Mouse (Mus musculus) myocyte (in vitro differentiated cells): ENCODE results near the gene Cops7b. TPM values are rescaled to one million over a fixed set of nuclear protein-coding genes. Genes with fewer than 3 reads are reported as not detected.

ENCODE experiments used
- H3K27me3 ChIP-seq: one replicate; pipeline ENCODE4 v1.6.1; 2011; ENCODE audit not compliant: control insufficient read depth, insufficient read depth, insufficient read length
- H3K36me3 ChIP-seq: one replicate; pipeline ENCODE4 v1.6.1; 2011; ENCODE audit not compliant: control insufficient read depth, insufficient read depth
- H3K4me2 ChIP-seq: one replicate; pipeline ENCODE4 v1.6.1; 2011; ENCODE audit warnings: low read depth, control low read depth
- H3K4me3 ChIP-seq: one replicate; pipeline ENCODE4 v1.5.1; 2011; ENCODE audit warnings: mild to moderate bottlenecking, control low read depth, moderate library complexity
- H3K79me2 ChIP-seq: one replicate; pipeline ENCODE4 v1.6.1; 2011; ENCODE audit not compliant: control insufficient read depth, insufficient read depth
- H3ac ChIP-seq: one replicate; pipeline ENCODE4 v1.6.1; 2011; ENCODE audit not compliant: control insufficient read depth, insufficient read length
- CEBPB ChIP-seq: IDR thresholded peaks from 2 replicates; pipeline ENCODE4 v1.6.1; 2011; ENCODE audit warnings: mild to moderate bottlenecking, moderate library complexity; ENCODE audit not compliant: poor library complexity, insufficient read depth, severe bottlenecking
- E2F4 ChIP-seq: IDR thresholded peaks from one replicate; pipeline ENCODE4 v1.6.1; 2011; ENCODE audit warnings: mild to moderate bottlenecking, control low read depth, moderate library complexity; ENCODE audit not compliant: insufficient read depth
- MAX ChIP-seq: IDR thresholded peaks from one replicate; pipeline ENCODE4 v1.6.1; 2011; ENCODE audit warnings: low read depth, mild to moderate bottlenecking, control low read depth
- MYOD1 ChIP-seq, 3 experiments: IDR thresholded peaks; one replicate each; pipeline ENCODE4 v1.6.1; 2011; ENCODE audit warnings: control low read depth in 2 of 3, low read depth in 2 of 3, mild to moderate bottlenecking in 2 of 3, moderate library complexity in 1 of 3; ENCODE audit not compliant: insufficient read length in 2 of 3, control insufficient read depth in 1 of 3
- MYOG ChIP-seq, 3 experiments: IDR thresholded peaks; one replicate each; pipeline ENCODE4 v1.6.1; 2011; ENCODE audit warnings: control low read depth in 2 of 3, low read depth in 2 of 3, mild to moderate bottlenecking in 2 of 3; ENCODE audit not compliant: insufficient read length in 2 of 3, control insufficient read depth in 1 of 3, insufficient read depth in 1 of 3
- POLR2A ChIP-seq: IDR thresholded peaks from one replicate; pipeline ENCODE4 v1.6.1; 2011; ENCODE audit warnings: low read depth, mild to moderate bottlenecking, control low read depth, moderate library complexity; ENCODE audit not compliant: insufficient read length
- POLR2AphosphoS2 ChIP-seq: IDR thresholded peaks from one replicate; pipeline ENCODE4 v1.6.1; 2011; ENCODE audit warnings: low read depth, control low read depth; ENCODE audit not compliant: insufficient read length
- REST ChIP-seq: IDR thresholded peaks from one replicate; pipeline ENCODE4 v1.6.1; 2011; ENCODE audit warnings: mild to moderate bottlenecking, control low read depth, moderate library complexity; ENCODE audit not compliant: insufficient read depth, insufficient read length
- SRF ChIP-seq: IDR thresholded peaks from one replicate; pipeline ENCODE4 v1.6.1; 2011; ENCODE audit warnings: low read depth; ENCODE audit not compliant: control insufficient read depth, insufficient read length
- TCF12 ChIP-seq: IDR thresholded peaks from one replicate; pipeline ENCODE4 v1.6.1; 2011; ENCODE audit warnings: mild to moderate bottlenecking, control low read depth; ENCODE audit not compliant: poor library complexity, insufficient read depth, severe bottlenecking
- TCF3 ChIP-seq: IDR thresholded peaks from one replicate; pipeline ENCODE4 v1.6.1; 2011; ENCODE audit warnings: low read depth, control low read depth; ENCODE audit not compliant: insufficient read length
- USF1 ChIP-seq: IDR thresholded peaks from one replicate; pipeline ENCODE4 v1.6.1; 2011; ENCODE audit warnings: low read depth, mild to moderate bottlenecking, control low read depth, moderate library complexity
- polyA plus RNA-seq: library from polyadenylated mRNA; unstranded; fragments of >200 nt; fragmentation: generic; extraction: Trizol; gene quantifications from one replicate; pipeline ENCODE4 v1.2.1, GENCODE M21; 2012; ENCODE audit warnings: missing spikeins

The Cops7b gene
- polyA plus RNA-seq, 1 experiment, result 20.4 TPM

DNA sequence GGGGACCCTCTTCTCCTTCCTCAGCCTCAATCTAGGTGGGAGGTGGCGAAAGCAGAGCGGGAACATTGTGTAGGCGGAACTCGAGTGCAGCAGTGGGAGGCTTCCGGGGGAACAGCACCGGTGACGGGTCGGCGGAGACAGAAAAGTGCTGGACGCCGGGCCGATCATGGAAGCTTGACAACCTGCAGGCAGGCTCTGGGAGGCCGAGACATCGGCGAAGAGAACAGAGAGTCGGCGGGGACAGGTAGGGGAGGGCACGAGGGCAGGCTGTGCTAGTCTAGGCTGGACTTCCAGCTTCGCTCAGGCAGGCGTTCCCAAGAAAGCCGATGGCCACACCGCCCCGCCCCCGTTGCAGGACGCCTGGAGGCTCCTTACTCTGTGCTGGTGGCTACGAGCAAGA is 4.3 kb downstream of the Cops7b start:
- peaks cover 13% of the 10 kb centered on the region for H3K36me3 ChIP-seq
- TF ChIP-seq MYOD1 (IDR thresholded peaks at IDR 0.05; ENCODE audit: control insufficient read depth in 1 of 3, insufficient read length in 2 of 3, low read depth in 2 of 3), result peak in 1 of 3 experiments; percentile 34
- no peak for TF ChIP-seq E2F4
- peak; percentile 54 for TF ChIP-seq POLR2A
- peak in 1 of 3 experiments; percentile 66 for TF ChIP-seq MYOG (IDR thresholded peaks at IDR 0.05; ENCODE audit: control insufficient read depth in 1 of 3, insufficient read depth in 1 of 3, insufficient read length in 2 of 3, low read depth in 2 of 3)

DNA sequence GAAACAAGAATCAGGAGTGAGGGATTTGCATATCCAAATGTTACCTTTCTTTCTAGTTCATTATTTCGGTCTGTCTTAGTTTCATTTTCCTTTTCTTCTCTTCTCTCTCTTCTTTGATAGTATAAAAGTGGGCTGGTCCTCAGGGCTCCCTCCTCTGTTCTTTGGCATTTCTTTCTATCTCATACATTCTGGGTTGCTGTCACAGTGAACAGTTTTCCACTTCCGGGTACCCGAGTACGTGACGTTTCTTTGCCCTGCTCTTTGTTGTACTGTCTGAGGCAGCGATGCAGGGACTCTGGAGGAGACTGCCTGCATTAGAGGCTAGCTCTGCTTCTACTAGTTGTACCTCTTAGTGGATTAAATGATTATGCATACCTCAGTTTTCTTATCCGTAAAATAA is 11.8 kb downstream of the Cops7b start:
- TF ChIP-seq TCF3 (no peak), POLR2A (no peak), E2F4 (no peak), REST (no peak), CEBPB (no peak), MAX (no peak), POLR2AphosphoS2 (no peak), MYOD1 (IDR thresholded peaks at IDR 0.05; ENCODE audit: control insufficient read depth in 1 of 3, insufficient read length in 2 of 3, low read depth in 2 of 3) (no peak), USF1 (no peak), TCF12 (no peak), MYOG (IDR thresholded peaks at IDR 0.05; ENCODE audit: control insufficient read depth in 1 of 3, insufficient read depth in 1 of 3, insufficient read length in 2 of 3, low read depth in 2 of 3) (no peak), SRF (no peak)
- H3K4me3 ChIP-seq, result no peak overlapping the region
- H3K36me3 ChIP-seq, result peaks cover 29% of the 10 kb centered on the region
- no peak overlapping the region for H3ac ChIP-seq
- H3K27me3 ChIP-seq, result no peaks in the 10 kb centered on the region
- no peaks in the 10 kb centered on the region for H3K79me2 ChIP-seq
- no peak overlapping the region for H3K4me2 ChIP-seq

More for the DNA sequence above, 4.3 kb downstream of the Cops7b start:
- Histone ChIP-seq H3ac (peak overlapping the region; percentile 51), H3K4me2 (peak overlapping the region; percentile 97), H3K27me3 (no peaks in the 10 kb centered on the region), H3K79me2 (peaks cover 16% of the 10 kb centered on the region), H3K4me3 (peak overlapping the region; percentile 82)

DNA sequence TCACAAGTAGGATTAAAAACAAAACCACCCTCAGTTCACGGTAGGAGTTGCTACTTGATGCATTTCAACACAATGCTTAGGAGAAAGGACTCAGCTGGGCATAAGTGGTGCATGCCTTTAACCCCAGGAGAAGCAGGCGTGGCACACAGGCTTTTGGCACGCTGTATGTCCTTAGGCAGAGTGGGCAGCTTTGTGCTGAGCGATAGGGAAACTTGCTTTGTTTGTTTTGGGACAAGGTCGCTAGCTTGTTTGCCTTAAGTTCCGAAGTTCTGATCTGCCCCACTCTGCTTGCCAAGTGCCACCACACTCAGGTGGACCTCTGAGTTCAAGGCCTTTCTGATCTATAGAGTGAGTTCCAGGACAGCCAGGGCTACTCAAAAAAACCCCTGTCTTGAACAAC is 12.6 kb downstream of the Cops7b start:
- no peak for TF ChIP-seq MYOG (IDR thresholded peaks at IDR 0.05; ENCODE audit: control insufficient read depth in 1 of 3, insufficient read depth in 1 of 3, insufficient read length in 2 of 3, low read depth in 2 of 3)
- TF ChIP-seq POLR2A, result no peak
- H3K4me3 ChIP-seq, result no peak overlapping the region
- no peak overlapping the region for H3ac ChIP-seq
- no peaks in the 10 kb centered on the region for H3K27me3 ChIP-seq
- H3K4me2 ChIP-seq, result no peak overlapping the region
- peaks cover 31% of the 10 kb centered on the region for H3K36me3 ChIP-seq
- no peaks in the 10 kb centered on the region for H3K79me2 ChIP-seq

DNA sequence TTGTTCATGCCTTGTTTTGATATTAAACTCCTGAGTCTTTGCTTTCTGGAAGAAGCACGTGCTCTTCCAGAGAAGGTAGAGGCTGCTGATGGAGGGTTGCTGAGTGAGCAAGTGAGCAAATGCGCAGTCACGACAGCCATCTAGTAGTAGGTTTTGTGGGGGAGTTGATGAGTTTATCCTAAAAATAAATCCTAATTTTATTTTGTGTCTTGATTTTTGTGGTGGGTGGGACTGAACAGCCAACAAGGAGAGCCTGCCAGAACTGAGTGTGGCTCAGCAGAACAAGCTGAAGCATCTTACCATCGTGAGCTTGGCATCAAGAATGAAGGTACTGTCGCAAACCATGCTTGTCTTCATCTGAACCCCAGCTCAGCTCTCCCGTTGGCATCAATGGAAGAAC is 13.8 kb downstream of the Cops7b start:
- Histone ChIP-seq H3K4me3 (no peak overlapping the region), H3K4me2 (no peak overlapping the region), H3K79me2 (no peaks in the 10 kb centered on the region), H3K36me3 (peaks cover 28% of the 10 kb centered on the region), H3K27me3 (no peaks in the 10 kb centered on the region), H3ac (no peak overlapping the region)
- TF ChIP-seq MYOG (IDR thresholded peaks at IDR 0.05; ENCODE audit: control insufficient read depth in 1 of 3, insufficient read depth in 1 of 3, insufficient read length in 2 of 3, low read depth in 2 of 3) (no peak), TCF3 (no peak), SRF (no peak), REST (no peak), E2F4 (no peak), CEBPB (no peak), MAX (no peak), POLR2A (no peak), MYOD1 (IDR thresholded peaks at IDR 0.05; ENCODE audit: control insufficient read depth in 1 of 3, insufficient read length in 2 of 3, low read depth in 2 of 3) (no peak), POLR2AphosphoS2 (no peak), USF1 (no peak), TCF12 (no peak)

DNA sequence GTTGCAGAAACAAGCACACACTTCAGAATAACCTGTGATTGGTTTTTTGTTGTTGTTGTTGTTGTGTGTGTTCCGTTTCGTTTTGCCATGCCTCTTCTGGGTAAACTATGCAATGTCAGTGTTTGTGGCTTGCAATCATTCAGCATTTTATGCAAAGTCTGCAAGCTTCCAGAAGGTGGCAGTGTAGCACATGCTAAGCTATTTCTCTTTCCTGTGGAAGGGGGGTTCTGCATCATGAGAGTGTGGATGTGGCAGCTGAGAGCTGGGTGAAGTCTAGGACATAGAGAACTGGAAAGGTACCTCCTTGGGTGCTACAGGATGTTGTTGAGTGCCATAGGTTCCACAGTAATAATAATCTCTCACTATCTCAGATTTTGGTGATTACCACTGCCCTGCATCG is 15.8 kb downstream of the Cops7b start:
- Histone ChIP-seq H3ac (no peak overlapping the region), H3K4me2 (no peak overlapping the region), H3K27me3 (no peaks in the 10 kb centered on the region), H3K79me2 (no peaks in the 10 kb centered on the region), H3K4me3 (no peak overlapping the region), H3K36me3 (peaks cover 31% of the 10 kb centered on the region)
- TF ChIP-seq POLR2AphosphoS2 (no peak), POLR2A (no peak), E2F4 (no peak), CEBPB (no peak), TCF12 (no peak), TCF3 (no peak), MAX (no peak)
